Mouse (Mus musculus): ENCODE data around the gene Accs. TPM values are rescaled to one million over a fixed set of nuclear protein-coding genes. Genes with fewer than 3 reads are reported as not detected.

The Accs gene
- total RNA-seq, 2 experiments from 2014 or later = 3.4 to 4.9 TPM

- DNase-seq (ENCODE audit: low spot score in 2 of 2) = no peak
Measured at GRCm38 (mm10) chr2:93797162-93797795, 52.5 kb downstream of the Accs start.

- DNase-seq (ENCODE audit: low spot score in 2 of 2) = no peak
Measured at GRCm38 (mm10) chr2:93794375-93794774, 55.4 kb downstream of the Accs start.

GRCm38 (mm10) chr2:93791516-93792499, 57.9 kb downstream of the Accs start:
- peak in 1 of 2 experiments; percentile 56 for DNase-seq (ENCODE audit: low spot score in 2 of 2)

GRCm38 (mm10) chr2:93790798-93791345, 58.9 kb downstream of the Accs start:
- DNase-seq (ENCODE audit: low spot score in 2 of 2) = no peak

- no peak for DNase-seq (ENCODE audit: low spot score in 2 of 2)
Measured at GRCm38 (mm10) chr2:93788557-93788956, 61.2 kb downstream of the Accs start.

- DNase-seq (ENCODE audit: low spot score in 2 of 2) = peak; percentile 78 to 84
Measured at GRCm38 (mm10) chr2:93786175-93786574, 63.6 kb downstream of the Accs start.

- no peak for DNase-seq (ENCODE audit: low spot score in 2 of 2)
Measured at GRCm38 (mm10) chr2:93785432-93785798, 64.3 kb downstream of the Accs start.

GRCm38 (mm10) chr2:93784721-93785431, 64.9 kb downstream of the Accs start:
- DNase-seq (ENCODE audit: low spot score in 2 of 2) = peak; percentile 36 to 55

- DNase-seq (ENCODE audit: low spot score in 2 of 2) = no peak
Measured at GRCm38 (mm10) chr2:93783926-93784539, 65.7 kb downstream of the Accs start.

Other genes starting within 250 kb of the Accs start
- 1 to 10 TPM; 1.7 to 1.9 TPM for gene Alx4, start 207.6 kb downstream of the Accs start, total RNA-seq (2021)
- gene Ext2, start 27.4 kb downstream of the Accs start, total RNA-seq (2021) = 10 to 100 TPM; 54.5 to 55.2 TPM
- gene Accsl, start 19.2 kb upstream of the Accs start, total RNA-seq (2021) = under 1 TPM in 1 of 2 experiments, not detected in 1; 0.21 TPM
- 10 to 100 TPM; 54.6 to 63.1 TPM for gene Gm13889, start 107.3 kb upstream of the Accs start, total RNA-seq (2021)
- gene Gm27027, start 146.4 kb upstream of the Accs start, total RNA-seq (2021) = 1 to 10 TPM in 1 of 2 experiments, not detected in 1; 1.0 TPM
- gene Alkbh3, start 160.9 kb upstream of the Accs start, total RNA-seq (2021) = 10 to 100 TPM; 24.1 to 28.0 TPM